Mouse (Mus musculus) left cerebral cortex, adult 11 months (tissue): ENCODE measurements around the gene Otub2.
A peak's percentile ranks its signal among the peaks of the same experiment; 100 is the strongest.

Experiments
- DNase-seq: peaks from one replicate; pipeline ENCODE4 v3.0.0; 2022; ENCODE audit warnings: low spot score

Otub2 gene

DNA sequence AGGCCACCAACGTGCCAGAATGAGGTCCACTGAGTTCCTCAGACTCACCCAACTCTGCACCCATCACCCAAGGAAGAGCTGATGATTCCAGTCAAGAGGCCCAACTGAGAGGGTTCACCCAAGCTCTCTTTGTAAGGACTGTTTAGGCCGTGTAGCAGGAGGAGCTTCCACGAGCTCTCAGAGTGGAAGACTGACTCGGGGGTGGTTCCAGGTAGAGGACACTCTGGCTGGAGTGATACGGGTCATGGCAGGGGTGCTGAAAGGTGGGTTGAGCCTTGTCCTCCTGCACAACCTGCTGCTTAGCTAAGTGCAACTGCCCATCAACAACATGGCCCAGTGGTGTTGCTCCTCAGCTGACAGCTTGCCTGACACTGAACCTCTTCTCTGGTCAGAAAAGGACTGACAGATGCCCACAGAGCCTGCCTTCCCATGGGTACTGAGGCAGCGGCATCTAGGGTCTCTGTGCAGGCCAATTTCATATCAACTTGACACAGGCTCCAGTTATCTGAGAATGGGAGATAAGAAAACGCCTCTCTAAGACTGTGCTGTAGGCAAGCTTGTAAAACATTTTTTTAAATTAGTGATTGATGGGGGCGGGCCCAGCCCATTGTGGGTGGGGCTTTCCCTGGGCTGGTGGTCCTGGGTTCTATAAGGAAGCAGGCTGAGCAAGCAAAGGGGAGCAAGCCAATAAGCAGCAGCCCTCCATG, 14.8 kb upstream of the Otub2 start:
- no peak for DNase-seq

DNA sequence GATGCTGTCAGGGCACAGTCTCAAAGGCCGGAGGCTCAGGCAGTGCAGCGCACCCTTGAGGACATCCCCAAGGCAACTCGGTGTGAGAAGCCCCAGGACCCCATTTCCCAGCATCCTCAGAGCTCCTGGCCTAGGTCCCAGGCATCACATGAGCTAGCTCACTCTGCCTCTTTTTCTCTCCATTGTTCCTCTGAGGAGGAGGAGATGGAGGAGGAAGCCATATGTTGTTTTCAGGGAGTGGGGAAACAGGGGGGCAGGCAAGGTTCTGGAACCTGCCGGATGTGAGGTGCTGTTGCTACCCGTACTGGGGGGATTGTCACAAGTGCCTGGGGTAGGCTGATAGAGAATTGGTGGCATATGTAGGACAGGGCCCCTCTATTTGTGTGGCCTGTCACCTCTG, 12.4 kb upstream of the Otub2 start:
- DNase-seq, result peak; percentile 46

- DNase-seq, result peak; percentile 43
Observed at GRCm38 (mm10) chr12:103376774-103377173, 11.7 kb upstream of the Otub2 start.

DNA sequence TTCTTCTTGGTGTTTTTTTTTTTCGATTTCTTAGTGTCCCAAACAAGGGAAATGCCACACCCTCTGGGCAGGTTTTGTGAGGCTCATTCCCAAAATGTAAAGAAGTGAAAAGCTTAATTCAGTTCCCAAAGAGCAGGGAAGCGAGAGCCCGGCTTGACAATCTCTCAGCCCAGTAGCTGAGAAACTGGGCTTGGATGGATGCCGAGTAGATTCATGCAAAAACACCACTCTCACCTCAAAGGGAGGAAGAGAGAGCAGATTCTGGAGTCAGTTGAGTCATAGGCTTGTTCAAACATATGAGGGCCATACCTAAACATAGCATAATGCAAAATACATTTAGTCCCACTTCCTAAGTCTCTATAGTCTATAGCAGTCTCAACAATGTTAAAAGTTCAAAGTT, 8.3 kb upstream of the Otub2 start:
- no peak for DNase-seq

DNA sequence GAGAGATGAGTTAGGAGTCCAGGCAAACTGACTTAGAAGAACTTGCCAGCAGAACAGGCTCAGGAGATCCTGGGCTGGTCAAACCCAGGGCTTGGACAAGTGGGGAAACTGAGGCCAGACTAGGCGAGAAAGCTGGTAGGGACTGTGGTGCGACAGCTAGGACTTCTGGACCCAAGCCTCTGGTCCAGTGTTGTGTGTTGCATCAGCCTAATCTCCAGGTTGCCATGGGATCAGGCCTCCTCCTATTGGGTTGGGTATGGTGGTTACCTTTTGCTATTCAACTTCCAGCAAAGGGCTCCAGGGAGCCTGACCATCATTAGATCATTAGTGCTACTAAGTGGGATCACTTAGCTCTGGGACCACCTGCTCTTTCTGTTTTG, 856 bp downstream of the Otub2 start:
- no peak for DNase-seq

DNA sequence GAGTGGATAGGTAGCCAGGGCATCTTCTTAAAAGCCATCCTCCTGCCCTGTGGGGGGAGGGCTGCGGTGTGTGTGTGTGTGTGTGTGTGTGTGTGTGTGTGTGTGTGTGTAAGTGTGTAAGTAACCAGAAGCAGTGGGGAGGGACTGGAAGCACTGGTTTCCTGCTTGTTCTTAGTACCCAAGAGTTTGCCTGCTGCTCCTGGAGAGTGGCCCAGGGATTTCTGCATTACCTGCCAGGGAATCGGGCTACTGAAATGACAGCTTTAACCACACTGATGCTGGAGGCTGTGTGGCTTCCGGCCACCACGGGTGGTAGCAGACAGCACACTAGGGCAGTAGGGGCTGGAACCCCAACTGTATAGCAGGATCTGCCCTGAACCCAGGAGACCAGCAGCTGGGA, 1.5 kb downstream of the Otub2 start:
- DNase-seq, result no peak

- DNase-seq, result no peak
Observed at GRCm38 (mm10) chr12:103391098-103391497, 2.6 kb downstream of the Otub2 start.

- DNase-seq, result no peak
Observed at GRCm38 (mm10) chr12:103393528-103393927, 5.0 kb downstream of the Otub2 start.

- no peak for DNase-seq
Observed at GRCm38 (mm10) chr12:103395486-103396275, 7.2 kb downstream of the Otub2 start.

DNA sequence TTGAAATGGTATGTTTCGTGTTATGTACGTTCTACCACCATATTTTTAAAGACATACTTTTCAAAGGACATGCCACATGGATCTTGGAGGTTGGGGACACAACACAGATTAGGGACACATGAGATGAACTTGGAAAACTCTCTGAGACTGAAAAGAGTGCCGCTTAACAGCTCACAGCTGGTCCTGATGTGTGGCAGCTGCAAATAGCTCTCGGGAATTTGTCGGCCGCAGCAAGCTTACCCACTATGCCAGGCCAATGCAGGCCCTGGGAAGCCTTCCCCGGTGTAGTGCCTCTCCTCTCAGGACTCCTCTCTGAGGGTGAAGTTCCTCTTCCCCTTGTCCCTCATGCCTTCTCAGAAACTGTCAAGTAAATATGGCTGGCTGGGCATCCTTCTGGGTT, 8.3 kb downstream of the Otub2 start:
- DNase-seq, result no peak

DNA sequence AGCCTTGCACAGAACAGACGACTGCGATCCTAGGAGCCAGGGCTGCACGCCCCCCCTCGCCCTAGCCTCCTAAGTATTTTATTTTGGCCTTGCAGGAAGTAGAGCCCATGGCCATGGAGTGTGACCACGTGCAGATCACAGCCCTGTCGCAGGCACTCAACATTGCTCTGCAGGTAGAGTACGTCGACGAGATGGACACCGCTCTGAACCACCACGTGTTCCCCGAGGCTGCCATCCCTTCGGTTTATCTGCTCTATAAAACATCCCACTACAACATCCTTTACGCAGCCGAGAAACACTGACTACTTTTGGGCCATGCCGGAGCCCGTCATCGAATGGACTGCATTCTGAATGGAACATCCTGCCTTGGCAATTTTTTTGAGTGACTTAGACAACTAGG, 15.6 kb downstream of the Otub2 start:
- no peak for DNase-seq

GRCm38 (mm10) chr12:103407720-103408119, 19.2 kb downstream of the Otub2 start, which contains the start of gene 9330161L09Rik:
Gene 9330161L09Rik (minus strand): TSS chr12:103407820.
- no peak for DNase-seq

DNA sequence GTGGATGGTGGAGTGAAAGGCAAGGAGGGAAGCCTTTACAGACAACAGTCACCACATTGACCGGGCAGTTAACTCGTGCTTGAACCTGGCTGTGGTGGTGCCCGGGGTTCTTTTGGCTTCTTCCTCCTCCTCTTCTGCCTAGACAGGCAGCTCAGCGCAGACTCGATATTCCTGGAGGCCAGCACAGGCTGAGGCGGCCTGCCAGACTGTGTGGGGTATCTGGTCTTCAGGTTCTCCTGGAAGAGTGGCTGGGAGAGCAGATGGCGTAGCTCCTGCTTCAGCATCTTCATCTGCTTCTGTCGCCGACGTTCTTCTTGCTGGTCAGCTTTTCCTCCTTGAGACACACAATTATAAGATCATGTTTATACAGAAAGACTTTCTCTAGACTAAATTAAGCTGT, 19.7 kb downstream of the Otub2 start:
- DNase-seq, result no peak

- no peak for DNase-seq
Observed at GRCm38 (mm10) chr12:103425016-103425728, 36.7 kb downstream of the Otub2 start.

GRCm38 (mm10) chr12:103425729-103426470, 37.4 kb downstream of the Otub2 start, which contains the start of gene Ddx24:
Gene Ddx24 (minus strand): TSS chr12:103425830.
- DNase-seq, result peak; percentile 98

DNA sequence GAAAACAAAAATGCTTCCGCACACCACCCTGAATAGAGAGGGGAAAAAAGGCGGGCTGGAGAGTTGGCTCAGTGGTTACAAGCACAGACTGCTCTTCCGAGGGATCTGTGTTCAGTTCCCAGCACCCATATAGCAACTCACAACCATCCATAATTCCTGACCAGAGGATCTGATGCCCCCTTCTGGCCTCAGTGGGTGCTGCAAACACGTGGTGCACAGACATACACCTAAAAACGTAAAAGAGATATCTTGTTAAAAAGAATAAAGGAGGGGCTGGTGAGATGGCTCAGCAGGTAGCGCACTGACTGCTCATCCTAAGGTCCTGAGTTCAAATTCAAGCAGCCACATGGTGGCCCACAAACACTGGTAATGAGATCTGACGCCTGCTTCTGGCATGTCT, 38.2 kb downstream of the Otub2 start:
- DNase-seq, result no peak

GRCm38 (mm10) chr12:103433430-103433829, 44.9 kb downstream of the Otub2 start:
- no peak for DNase-seq

- peak; percentile 71 for DNase-seq
Observed at GRCm38 (mm10) chr12:103433986-103434731, 45.7 kb downstream of the Otub2 start, which contains the start of gene Ifi27. Gene Ifi27 (plus strand): TSS chr12:103434211.

DNA sequence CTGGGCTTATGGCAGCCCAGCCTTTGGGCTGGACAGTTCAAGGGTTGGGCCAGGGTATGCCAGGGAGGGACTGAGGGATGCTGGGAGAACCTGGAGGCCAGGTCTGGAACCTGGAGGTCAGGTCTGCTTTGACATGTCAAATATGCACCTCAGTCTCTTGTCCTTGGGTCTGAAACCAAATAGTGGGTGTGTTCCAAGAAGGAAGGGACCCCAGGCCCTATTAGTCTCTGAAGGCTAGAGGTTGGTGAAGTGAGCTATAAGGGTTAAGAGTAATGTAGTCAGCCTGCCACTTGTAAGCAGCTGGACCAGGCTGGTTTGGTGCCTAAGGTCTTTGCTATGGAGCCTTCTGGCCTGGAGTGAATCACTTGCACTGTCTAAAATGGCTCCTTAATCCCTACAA, 46.4 kb downstream of the Otub2 start:
- DNase-seq, result no peak

DNA sequence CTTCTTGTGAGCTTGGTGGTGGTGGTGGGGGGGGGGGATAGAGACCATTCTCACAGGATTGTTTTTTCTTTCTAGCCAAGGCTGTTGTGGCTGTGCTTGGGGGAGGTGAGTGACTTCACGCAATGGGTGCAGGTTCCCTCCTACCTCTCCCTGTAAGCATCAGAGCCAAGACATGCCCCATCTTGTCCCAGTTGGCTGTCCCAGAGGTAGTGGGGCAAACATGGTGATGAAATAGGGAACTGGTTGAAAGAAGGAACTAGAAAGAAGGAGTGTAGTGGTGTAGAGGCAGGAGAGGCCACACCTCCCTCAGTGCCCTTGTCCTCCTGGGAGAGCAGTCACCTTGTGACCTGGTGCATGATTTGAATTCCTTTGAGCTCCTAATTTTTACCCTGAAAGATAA, 49.1 kb downstream of the Otub2 start:
- DNase-seq, result no peak

- no peak for DNase-seq
Observed at GRCm38 (mm10) chr12:103443524-103443923, 55.0 kb downstream of the Otub2 start, which contains the start of gene Ifi27l2a. Gene Ifi27l2a (minus strand): TSS chr12:103443680.
